Mouse (Mus musculus) embryonic fibroblast, embryonic 13.5 days (primary cell): Measurements from ENCODE around the gene Mon2.

Experiments
- CTCF ChIP-seq: IDR thresholded peaks from 2 replicates; pipeline ENCODE4 v1.5.1; 2011; ENCODE audit warnings: mild to moderate bottlenecking, control low read depth, low read length, moderate library complexity, borderline replicate concordance; ENCODE audit not compliant: insufficient read depth
- POLR2A ChIP-seq: IDR thresholded peaks from 2 replicates; pipeline ENCODE4 v1.6.1; 2011; ENCODE audit warnings: low read depth, mild to moderate bottlenecking, control low read depth, low read length, moderate library complexity

DNA sequence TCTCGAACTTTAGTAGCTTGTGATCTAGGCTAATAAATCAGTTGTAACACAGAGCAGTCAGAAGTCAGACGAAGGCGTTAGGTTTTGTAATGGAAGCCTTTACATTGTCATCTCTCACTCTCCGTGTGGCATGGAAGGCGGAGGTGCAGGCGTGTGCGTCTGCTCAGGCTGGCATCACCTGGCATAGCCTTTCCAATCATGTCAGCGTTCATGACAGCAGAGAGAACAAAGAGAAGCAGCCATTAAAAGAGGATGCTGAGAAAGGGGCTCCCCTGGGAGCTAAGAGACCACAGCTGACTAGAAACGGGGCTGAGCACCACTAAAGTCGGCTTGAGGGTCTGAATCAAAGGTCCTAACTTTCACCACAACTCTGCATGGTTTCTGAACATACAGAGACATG, 19.8 kb downstream of the Mon2 start:
- TF ChIP-seq POLR2A (no peak), CTCF (no peak)
